Mouse (Mus musculus): ENCODE results near the gene Trp53.

DNA sequence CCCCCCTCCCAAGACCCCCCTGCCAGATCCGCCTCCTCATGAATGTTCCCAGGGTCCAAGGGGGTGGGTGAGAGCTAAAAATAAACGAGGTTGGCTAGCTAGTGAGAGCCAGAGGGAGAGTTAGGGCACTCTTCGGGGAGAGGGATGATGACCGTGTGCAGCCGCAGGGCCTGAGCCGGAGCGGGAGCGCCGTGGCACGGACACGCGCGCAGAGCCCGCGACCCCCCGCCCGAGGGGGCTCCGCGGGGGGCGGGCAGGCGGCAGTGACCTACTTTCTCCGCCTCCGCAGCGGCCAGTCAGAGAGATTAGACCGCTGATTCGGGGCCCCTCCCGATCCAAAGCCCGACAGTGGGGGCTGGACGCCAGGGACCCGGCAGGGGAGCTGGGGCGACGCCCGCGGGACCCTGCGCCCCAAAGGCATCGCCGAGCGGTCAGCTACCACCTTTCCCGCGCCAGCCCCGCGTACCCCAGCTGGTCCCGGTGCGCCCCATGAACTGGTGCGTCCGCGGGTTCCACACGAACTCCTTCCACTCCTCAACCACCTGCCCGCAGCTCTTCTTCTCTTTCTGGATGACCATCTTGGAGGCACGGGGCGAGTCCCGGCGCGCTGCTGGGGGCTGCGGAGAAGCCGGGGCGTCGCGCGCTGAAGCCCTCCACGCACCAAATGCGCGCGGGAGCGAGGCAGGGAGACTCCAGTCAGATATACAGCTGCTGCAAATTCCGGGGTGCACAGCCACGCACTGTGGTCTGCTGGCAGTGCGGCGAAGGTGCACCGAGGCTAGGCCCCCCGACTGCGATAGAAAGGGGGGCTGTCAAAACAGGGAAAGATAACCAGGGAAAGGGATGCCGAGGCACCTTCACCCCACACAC, 24.9 kb downstream of the Trp53 start:
- no peak for TF ChIP-seq ZKSCAN1 (IDR thresholded peaks at IDR 0.05; ENCODE audit: low read depth, low read length)
- no peak for TF ChIP-seq POLR2AphosphoS2 (IDR thresholded peaks at IDR 0.05; ENCODE audit: low read length)
- TF ChIP-seq MAX (IDR thresholded peaks at IDR 0.05; ENCODE audit: low read length): no peak; the same call in 1 of the 2 replicates
- no peak for TF ChIP-seq POLR2A (IDR thresholded peaks at IDR 0.05; ENCODE audit: control insufficient read depth in 1 of 2, insufficient read depth in 1 of 2, low read depth in 1 of 2, low read length in 2 of 2, poor library complexity in 1 of 2)
- no peak for TF ChIP-seq NRF1 (IDR thresholded peaks at IDR 0.05; ENCODE audit: insufficient read depth, low read depth, low read length, poor library complexity, severe bottlenecking)
- no peak for TF ChIP-seq TAL1 (IDR thresholded peaks at IDR 0.05; ENCODE audit: low read length)
- TF ChIP-seq ZMIZ1 (IDR thresholded peaks at IDR 0.05; ENCODE audit: low read depth, low read length): no peak
- no peak for TF ChIP-seq HCFC1 (IDR thresholded peaks at IDR 0.05; ENCODE audit: low read depth, low read length)
- no peak for TF ChIP-seq CTCF (IDR thresholded peaks at IDR 0.05 in 2 of 3, conservative IDR thresholded peaks at IDR 0.05 in 1 of 3; ENCODE audit: control insufficient read depth in 1 of 3, insufficient read depth in 1 of 3, low read depth in 2 of 3, low read length in 3 of 3, poor library complexity in 1 of 3, severe bottlenecking in 1 of 3)
- TF ChIP-seq RAD21 (IDR thresholded peaks at IDR 0.05; ENCODE audit: low read depth, low read length): no peak
- TF ChIP-seq JUND (IDR thresholded peaks at IDR 0.05; ENCODE audit: low read depth, low read length): no peak
- TF ChIP-seq TCF12 (IDR thresholded peaks at IDR 0.05; ENCODE audit: low read depth, low read length): 0 out of 2 replicates have a peak, but pooled peaks have one; percentile 18

Data from MEL (cell line).